Mouse (Mus musculus) T-helper 17 cell (primary cell): ENCODE measurements at regions not wholly inside any gene's neighbourhood (a gene's known extent, or its start where the extent isn't known, plus 50 kb on each side); places are given as distances from the start of the nearest gene placed in this dataset.
"Not testable (repeated sequence)": the region's sequence is repeated elsewhere in the genome, so short reads cannot be mapped to it uniquely, and the experiment has no call there.

Source experiments
- in situ Hi-C, 2 experiments: fragments of 300-600 bp; cut with MboI, MseI; formaldehyde crosslinking; loops; 1 replicate in 1 of 2; 2 replicates in 1 of 2; pipeline ENCODE4 v1.15.1; 2025; ENCODE audit warnings: high pct_unique_total_duplicates in 2 of 2

- in situ Hi-C loops = loop anchor here (5.0 kb wide), 2 partner anchors 33 to 1258 kb away; no protein-coding TSS in a partner anchor
Observed at GRCm38 (mm10) chrX:50604995-50605394, 176.7 kb upstream of the Olfr1324 start.

DNA sequence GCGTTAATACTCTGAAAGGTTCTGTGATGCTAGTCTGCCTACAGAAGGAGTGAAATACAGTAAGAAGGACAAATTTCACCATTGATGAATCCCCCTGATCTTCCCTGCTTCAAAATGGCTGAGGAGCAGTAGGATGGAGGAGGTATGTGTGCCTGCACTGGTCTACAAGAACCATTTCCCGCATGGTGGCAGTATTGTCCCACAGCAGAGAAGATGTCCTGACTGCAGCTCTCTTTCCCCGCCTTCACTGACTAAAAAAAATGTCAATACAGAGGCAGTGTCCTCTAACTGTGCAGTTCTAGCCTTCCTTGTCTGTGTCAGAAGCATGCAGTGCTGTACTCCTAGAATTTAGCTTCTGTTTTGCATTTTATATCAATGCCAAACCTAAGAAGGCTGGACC lies 174.6 kb upstream of the Olfr1324 start:
- in situ Hi-C loops = not testable (repeated sequence)

DNA sequence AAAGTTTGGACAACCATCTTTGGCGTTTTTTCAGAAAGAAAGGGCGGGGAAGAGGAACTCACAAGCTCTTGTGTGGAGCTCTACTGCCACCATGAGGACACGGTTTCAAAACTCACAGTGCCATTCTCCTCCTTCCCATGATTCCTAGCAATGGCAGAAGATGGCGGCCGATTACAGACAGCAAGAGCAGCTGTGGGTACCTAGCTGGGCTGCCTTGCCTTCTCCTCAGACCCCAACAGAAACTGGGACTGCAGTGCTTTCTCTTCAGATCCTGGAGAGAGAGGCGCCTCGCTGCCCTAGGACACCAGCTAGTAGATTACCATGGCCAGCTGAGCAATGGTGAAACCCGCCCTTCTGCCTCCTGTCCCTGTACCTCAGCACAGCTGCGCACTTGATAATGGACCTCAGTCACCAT lies 174.2 kb upstream of the Olfr1324 start:
- in situ Hi-C loops = not testable (repeated sequence)

GRCm38 (mm10) chrX:50600262-50600661 lies 172.0 kb upstream of the Olfr1324 start:
- in situ Hi-C loops = not testable (repeated sequence)

DNA sequence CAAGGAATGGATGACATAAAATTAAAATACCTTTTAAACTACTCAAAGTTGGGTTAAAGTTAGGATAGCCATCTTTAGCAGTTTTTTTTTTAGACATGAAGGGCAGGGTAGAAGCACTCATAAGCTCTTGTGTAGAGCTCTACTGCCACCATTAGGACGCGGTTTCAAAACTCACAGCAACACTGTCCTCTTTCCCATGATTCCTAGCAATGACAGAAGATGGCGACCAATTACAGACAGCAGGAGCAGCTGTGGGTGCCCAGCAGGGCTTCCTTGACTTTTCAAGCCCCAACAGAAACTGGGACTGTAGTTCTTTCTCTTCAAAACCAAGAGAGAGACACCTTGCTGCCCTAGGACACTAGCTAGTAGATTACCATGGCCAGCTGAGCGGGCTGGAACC lies 171.5 kb upstream of the Olfr1324 start:
- in situ Hi-C loops = no loop called here

DNA sequence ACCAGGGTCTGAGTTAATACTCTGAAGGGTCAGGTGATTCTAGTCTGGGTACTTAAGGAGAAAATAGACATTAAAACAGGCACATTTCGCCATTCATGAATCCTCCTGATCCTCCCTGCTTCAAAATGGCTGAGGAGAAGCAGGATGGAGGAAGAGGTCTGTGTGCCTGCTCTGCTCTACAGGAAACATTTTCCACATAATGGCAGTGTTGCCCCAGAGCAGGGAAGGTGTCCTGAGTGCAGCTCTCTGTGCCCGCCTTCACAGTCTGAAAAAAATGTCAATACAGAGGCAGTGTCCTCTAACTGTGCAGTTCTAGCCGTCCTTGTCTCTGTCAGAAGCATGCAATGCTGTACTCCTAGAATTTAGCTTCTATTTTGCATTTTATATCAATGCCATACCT lies 169.3 kb upstream of the Olfr1324 start:
- in situ Hi-C loops = not testable (repeated sequence)

GRCm38 (mm10) chrX:50597105-50597504 lies 168.8 kb upstream of the Olfr1324 start:
- in situ Hi-C loops = no loop called here

DNA sequence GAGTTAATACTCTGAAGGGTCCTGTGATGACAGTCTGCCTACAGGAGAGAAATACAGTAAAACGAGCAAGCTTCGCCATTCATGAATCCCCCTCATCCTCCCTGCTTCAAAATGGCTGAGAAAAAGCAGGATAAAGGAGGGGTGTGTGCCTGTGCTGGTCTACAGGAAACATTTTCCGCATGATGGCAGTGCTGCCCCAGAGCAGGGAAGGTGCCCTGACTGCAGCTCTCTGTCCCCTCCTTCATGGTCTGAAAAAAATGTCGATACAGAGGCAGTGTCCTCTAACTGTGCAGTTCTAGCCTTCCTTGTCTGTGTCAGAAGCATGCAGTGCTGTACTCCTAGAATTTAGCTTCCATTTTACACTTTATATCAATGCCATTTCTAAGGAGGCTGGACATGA lies 166.7 kb upstream of the Olfr1324 start:
- in situ Hi-C loops = not testable (repeated sequence)

DNA sequence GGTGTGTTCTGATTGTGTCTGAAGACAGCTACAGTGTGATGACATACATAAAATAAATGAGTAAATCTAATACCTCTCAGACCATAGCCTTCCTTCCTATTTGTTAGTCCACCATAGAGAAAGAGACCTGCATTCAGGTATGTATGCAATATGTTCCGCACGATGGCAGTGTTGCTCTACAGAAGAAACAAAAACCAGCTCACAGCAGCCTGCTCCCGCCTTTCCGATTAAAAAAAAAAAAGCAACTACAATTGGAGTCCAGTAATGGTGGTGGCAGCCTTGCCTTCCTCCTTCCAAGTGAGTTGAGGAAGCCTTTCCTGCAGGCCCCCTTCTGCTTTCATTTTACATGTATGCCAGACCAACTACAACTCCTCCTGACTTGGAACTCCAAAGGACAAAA lies 163.2 kb upstream of the Olfr1324 start:
- in situ Hi-C loops = no loop called here

GRCm38 (mm10) chrX:50590673-50591341 lies 162.5 kb upstream of the Olfr1324 start:
- in situ Hi-C loops = no loop called here

DNA sequence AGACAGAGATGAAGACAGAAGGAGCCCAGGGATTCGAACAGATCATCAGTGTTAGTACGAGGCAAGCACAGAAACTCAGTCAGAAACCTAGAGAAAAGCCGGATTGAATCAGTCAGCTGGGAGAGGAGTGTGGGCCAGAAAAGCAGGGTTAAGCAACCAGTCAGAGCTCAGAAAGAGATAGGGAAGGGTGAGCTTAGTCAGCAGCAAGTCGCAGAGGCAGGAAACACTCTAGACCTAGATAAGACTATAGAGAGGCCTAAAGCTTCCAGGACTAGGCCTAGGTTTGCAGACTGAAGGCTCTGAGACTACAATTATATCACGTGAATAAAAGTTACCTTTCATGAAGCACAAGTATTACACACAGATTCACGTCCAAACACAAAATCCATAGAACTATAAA lies 160.6 kb upstream of the Olfr1324 start:
- in situ Hi-C loops = no loop called here

GRCm38 (mm10) chrX:50583741-50584580 lies 155.7 kb upstream of the Olfr1324 start:
- in situ Hi-C loops = no loop called here

DNA sequence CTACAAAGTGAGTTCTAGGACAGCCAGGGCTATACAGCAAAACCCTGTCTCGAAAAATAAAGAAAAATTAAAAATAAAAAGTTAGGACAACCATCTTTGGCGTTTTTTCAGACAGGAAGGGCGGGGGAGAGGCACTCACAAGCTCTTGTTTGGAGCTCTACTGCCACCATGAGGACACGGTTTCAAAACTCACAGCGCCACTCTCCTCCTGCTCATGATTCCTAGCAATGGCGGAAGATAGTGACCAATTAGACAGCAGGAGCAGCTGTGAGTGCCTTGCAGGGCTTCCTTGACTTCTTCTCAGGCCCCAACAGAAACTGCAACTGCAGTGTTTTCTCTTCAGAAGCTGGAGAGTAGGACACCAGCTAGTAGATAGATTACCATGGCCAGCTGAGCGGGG lies 151.9 kb upstream of the Olfr1324 start:
- in situ Hi-C loops = no loop called here

- in situ Hi-C loops = no loop called here
Observed at GRCm38 (mm10) chrX:50576824-50577223, 148.5 kb upstream of the Olfr1324 start.

- in situ Hi-C loops = loop anchor here in 1 of 2 experiments (5.0 kb wide), 1 partner anchor 35 kb away; no protein-coding TSS in a partner anchor
Observed at GRCm38 (mm10) chrX:50572191-50573095, 144.1 kb upstream of the Olfr1324 start.

DNA sequence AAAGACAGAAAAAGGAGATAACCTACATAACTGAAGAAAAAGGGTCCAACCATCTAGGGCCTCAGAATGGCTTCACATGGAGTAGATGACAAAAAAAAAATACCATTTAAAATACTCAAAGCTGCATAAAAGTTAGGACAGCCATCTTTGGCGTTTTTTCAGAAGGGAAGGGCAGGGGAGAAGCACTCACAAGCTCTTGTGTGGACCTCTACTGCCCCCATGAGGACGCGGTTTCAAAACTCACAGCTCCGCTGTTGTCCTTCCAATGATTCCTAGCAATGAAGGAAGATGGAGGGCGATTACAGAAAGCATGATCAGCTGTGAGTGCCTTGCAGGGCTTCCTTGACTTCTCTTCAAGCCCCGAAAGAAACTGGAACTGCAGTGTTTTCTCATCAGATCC lies 140.8 kb upstream of the Olfr1324 start:
- in situ Hi-C loops = no loop called here

DNA sequence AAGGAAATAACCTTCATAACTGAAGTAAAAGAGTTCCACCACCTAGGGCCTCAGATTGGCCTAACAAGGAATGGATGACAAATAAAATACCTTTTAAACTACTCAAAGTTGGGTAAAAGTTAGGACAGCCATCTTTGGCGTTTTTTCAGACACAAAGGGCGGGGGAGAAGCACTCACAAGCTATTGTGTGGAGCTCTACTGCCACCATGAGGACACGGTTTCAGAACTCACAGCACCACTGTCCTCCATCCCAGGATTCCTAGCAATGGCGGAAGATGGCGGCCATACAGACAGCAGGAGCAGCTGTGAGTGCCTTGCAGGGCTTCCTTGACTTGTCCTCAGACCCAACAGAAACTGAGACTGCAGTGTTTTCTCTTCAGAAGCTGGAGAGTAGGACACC lies 138.0 kb upstream of the Olfr1324 start:
- in situ Hi-C loops = no loop called here

DNA sequence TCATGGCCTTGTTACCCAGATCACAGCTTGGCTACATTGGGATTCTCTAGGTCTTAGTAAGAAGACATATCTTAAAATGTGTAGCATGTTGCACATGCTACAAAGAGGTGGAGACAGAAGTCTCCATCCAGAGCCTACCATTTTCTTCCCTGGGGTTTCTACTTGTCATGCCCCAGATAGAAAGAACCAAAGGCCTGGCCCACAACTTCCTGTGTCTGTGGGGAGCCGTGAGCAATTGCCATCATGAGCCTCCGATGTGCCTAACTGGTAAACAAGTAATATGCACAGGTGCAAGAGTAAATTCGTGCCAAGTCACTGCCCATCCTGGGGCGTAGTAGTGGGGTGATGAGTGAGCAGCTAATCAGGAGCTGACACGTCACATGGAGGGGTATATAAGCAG lies 136.7 kb upstream of the Olfr1324 start:
- in situ Hi-C loops = not testable (repeated sequence)

GRCm38 (mm10) chrX:50560915-50561314 lies 132.6 kb upstream of the Olfr1324 start:
- in situ Hi-C loops = no loop called here

DNA sequence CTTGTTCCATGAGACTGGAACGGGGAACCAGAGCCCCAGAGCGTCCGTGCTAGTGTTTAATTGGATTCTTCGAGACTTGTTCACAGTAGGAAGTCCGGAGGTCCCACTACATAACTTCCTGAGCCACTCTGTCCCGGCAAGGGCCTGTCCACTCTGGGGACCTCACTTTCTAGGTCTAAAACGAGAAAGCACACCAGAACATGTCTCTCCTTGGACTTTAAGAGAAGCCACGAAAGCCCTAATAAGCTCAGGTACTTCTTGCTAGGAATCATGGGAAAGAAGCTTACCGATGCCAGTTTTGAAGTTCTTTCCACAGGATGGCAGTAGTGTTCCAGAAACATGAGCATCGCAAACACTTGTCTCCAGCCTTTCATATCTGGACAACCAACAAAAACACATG lies 122.0 kb upstream of the Olfr1324 start:
- in situ Hi-C loops = no loop called here

DNA sequence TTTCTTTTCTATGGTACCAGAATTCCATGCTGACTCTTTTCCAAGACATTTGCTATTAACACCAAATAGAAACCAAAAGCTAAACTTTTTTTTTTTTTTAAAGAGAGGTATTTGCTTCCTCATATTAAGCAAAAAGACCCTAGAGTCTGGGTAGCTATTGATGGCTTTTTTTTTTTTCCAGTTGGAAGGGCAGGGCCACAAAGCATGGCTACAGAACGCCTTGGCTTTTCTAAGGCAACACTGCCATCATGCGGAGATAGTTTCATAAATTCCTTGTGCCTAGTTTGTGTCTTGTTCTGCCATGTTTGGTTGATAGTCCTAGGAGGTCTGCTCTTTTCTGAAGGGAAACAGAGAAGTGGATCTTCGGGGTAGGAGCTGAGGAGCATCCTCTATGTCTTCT lies 121.4 kb upstream of the Olfr1324 start:
- in situ Hi-C loops = no loop called here

DNA sequence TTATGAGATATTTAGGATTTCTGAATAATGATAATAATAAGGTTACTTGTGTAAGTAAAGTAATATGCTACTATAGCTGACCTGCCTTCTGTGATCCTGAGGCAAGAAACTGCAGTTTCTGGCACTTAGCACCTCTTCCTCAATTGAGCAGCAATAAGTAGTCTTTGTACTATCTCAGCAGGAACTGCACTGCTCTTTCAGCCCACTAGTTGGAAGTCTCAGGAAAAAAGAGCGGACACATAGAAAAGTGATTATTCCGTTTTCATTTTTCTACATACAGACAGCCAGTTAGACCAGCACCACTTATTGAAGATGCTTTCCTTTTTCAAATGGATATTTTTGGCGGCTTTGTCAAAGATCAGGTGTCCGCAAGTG lies 109.5 kb upstream of the Olfr1324 start:
- in situ Hi-C loops = not testable (repeated sequence)
